Mouse (Mus musculus): ENCODE measurements around the gene Fars2.

Gene Fars2

DNA sequence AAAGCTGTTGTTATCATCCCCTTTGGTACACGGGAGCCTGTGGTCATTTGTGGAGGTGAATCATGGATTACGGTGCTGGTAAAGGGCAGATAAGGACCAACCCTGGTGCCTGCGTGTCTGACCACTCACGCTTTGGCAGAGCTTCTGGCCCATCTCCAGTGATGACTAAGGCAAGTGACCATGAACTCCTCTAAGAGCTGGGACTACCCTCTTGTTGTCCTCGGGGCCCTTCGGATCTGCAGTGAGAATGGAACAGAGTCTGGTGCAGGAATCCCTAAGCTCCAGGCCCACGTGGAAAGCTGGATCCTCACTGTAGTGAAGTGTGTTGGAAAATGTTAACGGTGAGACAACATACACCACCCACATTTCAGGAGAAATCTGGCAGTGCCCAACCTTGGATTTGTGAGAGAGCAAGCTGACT, 579.1 kb downstream of the Fars2 start:
- peak; percentile 52 for DNase-seq (ENCODE audit: low spot score)

DNA sequence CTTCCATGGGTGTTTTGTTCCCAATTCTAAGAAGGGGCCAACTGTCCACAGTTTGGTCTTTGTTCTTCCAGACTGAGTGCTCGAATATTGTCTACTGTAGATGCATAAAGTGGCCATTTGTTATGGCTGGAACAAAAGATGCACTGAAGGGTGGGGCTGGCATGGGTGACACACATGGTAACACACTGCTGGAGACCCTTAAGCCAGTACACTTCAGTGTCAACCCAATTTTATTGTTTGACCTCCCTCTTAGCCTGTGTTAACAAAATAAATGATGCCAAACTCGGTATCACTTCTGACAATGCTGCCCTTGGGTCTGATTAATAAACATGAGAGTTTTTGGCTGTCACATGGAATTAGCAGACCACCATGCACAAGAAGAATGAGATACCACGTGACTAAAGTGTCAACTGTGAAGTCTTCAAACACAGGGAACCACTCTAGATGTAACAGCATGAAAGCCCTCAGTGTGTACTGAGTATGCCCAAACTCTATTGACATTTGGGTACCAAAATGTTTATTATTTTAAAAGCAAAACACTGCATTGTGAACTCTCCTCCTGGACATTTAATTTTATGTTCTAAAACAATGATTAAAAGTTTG, 590.0 kb downstream of the Fars2 start:
- DNase-seq (ENCODE audit: low spot score) = no peak

DNA sequence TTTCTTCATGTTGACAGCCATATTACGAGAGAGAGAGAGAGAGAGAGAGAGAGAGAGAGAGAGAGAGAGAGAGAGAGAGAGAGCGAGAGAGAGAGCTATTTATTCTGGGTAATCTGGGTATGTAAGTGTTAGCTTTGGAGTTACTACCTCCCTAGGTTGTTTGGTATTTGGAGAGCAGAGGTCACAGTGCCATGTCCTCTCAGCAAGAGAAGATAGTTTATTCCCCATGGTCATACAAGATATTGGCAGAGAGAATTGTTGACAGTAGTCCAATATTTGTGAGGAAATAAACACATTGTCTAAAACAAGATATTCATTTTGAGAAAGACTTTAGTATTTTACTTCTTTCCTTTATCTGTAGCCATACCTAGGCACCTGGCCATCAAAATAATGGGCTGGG, 596.9 kb downstream of the Fars2 start:
- peak; percentile 43 for DNase-seq (ENCODE audit: low spot score)

DNA sequence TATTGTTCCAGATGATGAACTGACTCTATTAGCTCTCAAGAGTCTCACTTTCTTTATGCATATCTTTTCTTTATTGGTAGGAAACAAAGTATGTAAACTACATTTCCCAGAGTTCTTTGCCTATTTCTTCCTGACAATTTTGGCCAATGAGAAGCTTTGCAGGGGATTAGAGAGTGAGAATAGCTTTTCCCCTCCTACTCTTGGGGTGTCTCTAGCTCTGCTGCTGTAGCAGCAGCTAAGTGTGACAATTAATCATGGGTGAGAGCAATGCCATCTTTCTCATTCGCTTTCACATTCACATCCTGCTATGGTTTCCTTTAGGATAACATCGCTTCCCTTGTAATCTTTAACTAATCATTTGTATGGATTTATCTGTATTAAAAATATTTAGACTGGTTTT, 599.5 kb downstream of the Fars2 start:
- no peak for DNase-seq (ENCODE audit: low spot score)

GRCm38 (mm10) chr13:36717376-36717775, 600.2 kb downstream of the Fars2 start:
- no peak for DNase-seq (ENCODE audit: low spot score)

- DNase-seq (ENCODE audit: low spot score) = no peak
Observed at GRCm38 (mm10) chr13:36720297-36721017, 603.2 kb downstream of the Fars2 start.

DNA sequence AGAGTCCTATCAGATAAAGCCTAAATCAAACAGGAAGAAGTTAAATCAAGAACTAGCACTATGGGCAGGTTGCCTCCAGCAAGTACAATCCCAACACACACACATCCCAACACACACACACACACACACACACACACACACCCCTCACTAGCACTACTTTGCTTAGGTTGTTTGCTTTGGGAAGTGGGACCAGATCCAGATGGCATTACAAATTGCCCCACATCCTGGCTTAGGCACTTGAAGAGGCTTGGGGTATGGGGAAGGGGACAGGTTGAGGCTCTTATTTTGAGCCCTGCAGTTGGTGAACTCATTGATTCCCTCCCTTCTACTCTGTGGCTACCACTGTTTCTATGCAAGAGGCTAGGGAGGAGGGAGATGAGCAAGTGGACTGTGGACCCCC, 605.1 kb downstream of the Fars2 start:
- DNase-seq (ENCODE audit: low spot score) = no peak

DNA sequence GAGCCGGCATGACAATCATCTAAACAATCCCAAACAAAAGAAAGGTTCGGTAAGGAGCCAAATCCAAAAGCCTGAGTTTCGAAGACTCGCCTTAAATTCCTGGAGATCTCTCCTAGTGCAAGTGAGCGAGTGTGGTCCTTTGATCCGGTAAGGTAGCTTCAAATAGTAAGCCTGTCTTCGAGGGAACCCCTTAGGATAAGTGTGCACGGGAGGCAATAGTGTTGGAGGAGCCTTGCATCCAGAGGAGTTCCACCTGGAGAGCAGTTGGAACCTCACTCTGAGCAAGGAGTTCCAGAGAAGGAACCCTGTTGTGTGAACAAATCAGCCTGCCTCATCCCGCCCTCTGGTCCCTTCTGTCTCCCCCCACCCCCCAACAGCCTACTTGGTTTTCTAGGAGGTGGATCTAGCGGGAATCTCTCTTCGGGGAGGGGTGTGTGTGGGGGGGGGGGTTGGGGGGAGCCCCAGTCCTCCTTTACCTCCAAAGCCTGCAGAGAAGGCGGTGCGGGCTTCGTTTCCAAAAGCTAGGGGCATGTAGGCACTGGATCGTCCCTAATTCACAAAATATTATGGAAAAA, 606.6 kb downstream of the Fars2 start:
- no peak for DNase-seq (ENCODE audit: low spot score)

DNA sequence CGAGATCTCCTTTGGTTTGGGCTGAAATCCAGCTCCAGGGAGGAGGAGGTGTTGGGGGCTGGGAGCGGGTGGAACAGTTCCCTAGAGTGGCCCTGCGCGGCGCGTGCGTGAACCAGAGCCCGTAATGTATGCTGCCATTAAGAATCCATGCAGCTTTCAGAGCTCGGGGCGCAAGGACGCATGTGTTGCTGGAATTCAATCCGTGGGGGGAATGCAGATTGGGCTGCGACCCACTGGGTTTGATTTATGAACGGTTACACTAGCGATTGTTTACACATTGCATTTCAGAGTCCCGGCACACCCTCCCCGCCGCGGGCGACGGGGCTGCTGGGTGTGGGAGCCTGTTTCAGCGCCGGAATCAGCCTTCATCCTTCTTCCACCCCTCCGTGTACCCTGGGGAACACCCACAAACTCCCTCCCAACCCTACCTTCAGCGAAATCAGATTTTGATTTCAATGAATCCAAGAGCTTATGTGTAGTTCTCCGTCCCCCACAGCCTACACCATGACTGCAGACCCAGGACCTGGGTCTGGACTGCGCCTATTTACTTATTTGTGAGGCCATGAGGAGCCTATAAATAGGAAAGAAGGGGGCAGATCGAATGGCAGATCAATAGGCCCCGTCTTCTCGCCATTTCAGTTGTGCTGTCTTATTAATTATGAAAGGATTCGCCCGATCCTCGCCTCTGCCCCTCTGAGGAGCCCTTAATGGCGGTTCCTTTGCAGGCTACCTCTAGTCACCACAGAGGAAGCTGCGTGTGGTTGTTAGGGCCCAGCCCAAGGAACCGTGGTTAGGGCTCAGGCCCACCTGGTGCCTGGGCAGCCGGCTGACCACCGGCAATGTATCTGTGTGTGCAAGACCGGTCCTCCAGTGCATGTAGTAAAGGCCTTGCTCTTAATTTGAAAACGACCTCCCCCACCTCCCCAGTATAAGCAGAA, 607.6 kb downstream of the Fars2 start:
- no peak for DNase-seq (ENCODE audit: low spot score)

- no peak for DNase-seq (ENCODE audit: low spot score)
Observed at GRCm38 (mm10) chr13:36725881-36726280, 608.7 kb downstream of the Fars2 start.

DNA sequence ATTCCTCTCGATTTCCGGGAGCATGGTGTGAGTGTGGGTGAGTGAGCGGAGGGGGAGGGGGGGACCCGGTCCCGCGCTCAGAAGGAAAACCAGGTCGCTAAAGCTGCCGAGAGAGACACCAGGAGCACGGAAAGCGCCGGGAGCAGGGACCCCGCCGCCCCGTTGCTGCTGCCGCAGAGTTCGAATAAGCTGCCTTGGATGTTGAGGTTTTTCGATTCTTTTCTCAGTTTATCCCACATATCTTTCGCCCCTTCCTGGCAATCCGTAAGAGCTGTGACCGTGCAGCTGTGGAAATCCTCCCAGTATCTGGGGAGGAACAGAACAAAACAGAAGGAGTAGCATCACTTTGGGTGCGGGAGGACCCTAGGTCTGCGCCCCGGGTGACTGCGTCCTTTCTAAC, 609.3 kb downstream of the Fars2 start:
- DNase-seq (ENCODE audit: low spot score) = no peak

DNA sequence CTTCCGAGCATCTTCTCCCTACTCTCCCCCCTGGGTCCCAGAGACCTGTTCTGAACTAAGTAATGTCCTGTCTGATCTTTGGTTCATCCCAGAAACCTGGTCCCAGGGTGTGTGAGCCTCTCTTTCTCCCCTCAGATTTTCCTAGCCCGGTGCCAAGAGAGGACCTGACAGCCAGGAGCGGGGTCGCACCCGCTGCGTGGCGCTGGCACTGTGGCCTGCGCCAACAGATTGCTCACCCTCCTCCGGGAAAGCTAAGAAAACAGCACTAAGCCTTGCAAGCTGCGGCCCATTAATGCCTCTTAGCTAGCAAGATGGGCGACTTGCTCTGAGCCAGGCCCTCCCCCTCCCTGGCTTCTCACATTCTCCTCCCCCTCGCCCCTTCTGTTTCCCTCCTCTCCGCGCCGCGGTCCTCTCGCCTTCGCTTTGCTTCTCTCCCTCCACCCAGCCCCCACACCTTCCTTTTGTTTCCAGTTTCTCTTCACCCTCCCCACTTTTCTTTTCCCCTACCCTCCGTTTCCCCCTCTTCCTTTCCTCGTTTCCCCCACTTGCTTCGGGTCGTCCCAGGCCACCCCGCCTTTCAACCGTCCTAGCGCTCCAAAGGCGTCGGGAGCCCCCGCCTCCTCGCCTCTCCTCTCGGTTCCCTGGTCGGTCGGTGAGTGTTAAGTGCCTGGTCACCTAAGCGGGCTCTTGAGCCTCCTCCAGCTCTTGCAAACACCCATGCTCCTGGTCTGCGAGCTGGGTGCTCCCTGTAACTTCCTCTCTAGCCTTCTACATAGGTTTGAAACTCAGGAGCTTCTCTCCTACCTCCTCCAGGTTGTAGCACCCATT, 610.0 kb downstream of the Fars2 start:
- no peak for DNase-seq (ENCODE audit: low spot score)

- DNase-seq (ENCODE audit: low spot score) = no peak
Observed at GRCm38 (mm10) chr13:36727779-36728470, 610.7 kb downstream of the Fars2 start.

GRCm38 (mm10) chr13:36728509-36728908, 611.3 kb downstream of the Fars2 start:
- DNase-seq (ENCODE audit: low spot score) = no peak

DNA sequence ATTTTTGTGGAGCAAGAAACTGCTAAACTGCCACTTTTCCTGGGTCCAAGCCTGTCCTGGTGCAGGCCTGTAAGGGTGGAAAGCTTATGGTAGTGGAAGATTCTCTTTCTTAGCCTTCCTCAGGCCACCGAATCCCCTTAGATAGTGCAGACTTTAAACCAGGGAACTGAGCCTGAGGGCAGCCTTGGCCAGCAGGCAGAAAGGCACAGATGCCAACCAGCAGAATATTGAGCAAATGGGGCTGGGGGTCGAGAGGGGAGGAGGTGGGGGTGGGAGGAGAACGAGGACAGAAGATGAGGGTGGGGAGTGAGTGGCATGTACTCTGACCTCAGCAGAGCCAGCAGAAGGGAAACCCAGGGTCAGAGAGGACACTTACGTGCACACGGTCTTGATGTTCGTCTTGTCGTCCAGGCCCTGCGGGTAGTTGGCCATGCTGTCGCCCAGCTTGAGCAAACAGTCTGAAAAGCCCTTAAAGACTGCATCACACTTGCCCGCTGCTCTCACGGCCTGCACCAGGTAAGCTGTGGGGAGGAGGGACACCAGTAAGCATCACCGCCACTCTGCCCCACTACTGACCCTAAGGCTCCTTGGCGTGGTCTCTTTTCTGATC, 612.6 kb downstream of the Fars2 start:
- no peak for DNase-seq (ENCODE audit: low spot score)

GRCm38 (mm10) chr13:36730341-36730761, 613.1 kb downstream of the Fars2 start:
- no peak for DNase-seq (ENCODE audit: low spot score)

DNA sequence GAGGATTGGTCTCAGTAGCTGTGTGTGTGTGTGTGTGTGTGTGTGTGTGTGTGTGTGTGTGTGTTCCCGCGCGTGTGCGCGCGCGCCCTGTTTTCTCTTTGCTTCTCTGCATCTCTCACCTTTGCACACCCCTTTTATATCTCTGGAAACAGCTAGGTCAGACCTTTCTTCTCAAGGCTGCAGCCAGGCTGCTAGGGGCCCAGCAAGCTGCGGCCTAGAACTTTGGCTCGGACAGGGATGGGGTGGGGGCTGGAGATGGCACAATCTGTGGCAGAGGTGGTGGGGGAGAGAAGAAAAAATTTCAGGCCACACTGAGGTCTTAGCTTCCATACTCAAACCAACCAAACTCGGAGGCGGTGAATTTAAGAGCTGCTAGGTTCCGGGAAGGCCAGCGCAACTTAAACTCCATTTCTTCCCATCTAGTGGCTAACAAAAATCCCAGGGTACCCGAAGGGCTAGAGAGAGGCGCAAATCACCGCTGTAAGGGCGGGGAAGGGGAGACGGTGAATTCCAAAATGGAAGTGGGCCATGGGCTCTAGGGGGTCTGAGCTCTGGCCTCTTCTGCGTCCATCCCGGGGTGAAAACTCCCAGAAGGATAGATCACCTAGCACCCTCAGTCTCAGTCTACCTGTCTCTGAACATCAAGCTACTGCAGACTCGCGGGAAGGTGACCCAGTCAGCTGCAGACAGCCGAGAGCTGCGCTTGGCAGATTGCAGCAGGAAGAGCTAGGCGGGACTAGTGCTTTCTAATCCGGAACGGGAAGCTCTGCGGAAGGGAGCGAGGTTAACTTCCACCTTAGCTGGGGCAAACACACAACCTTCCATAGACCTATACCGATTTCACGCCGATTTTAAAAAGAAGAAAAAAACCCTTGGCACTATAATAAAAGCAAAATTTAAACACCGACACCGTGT, 614.1 kb downstream of the Fars2 start:
- no peak for DNase-seq (ENCODE audit: low spot score)

DNA sequence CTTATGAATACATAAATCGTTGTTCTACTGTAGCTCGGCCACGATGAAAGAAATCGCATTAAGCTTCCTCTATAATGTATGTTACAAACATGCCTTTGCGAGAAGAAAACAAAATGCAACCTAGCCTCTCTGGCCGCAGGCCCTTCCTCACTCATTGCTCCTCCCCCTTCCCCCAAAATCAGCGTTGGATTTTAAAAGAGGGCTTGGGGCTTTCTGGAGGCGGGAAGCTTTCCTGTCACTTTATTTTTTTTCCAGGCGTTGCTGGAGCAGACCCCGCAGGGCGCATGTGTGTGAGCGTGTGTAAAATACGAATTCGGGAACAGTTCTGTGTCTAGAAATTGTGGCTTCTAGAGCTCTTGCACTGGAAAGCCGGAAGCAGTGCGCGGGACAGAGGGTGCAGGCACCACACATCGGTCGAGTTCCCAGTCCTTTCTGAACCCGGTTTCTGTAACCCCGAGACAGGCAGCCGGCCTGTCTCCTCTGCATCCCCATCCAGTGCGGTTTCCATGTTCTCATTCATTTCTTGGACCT, 614.8 kb downstream of the Fars2 start:
- no peak for DNase-seq (ENCODE audit: low spot score)

GRCm38 (mm10) chr13:36732891-36733490, 615.8 kb downstream of the Fars2 start:
- no peak for DNase-seq (ENCODE audit: low spot score)
